Mouse (Mus musculus): ENCODE data around the gene Reg1. TPM values are rescaled to one million over a fixed set of nuclear protein-coding genes. Genes with fewer than 3 reads are reported as not detected.

Reg1 gene
- polyA plus RNA-seq, 1 experiment from 2014 or later: not detected

- H3K4me2 ChIP-seq: no peak overlapping the region
- no peak overlapping the region for H3K27ac ChIP-seq
- no peaks in the 10 kb centered on the region for H3K9me3 ChIP-seq
- H3K4me1 ChIP-seq (replicated peaks): no peaks in the 10 kb centered on the region
- 86% methylated on average over 3 of the region's 3 CpGs for WGBS
- no peak overlapping the region for H3K9ac ChIP-seq
- no peaks in the 10 kb centered on the region for H3K36me3 ChIP-seq
- no peak for ATAC-seq (ENCODE audit: low FRiP score)
- H3K4me3 ChIP-seq: no peak overlapping the region
- H3K27me3 ChIP-seq: no peaks in the 10 kb centered on the region
Measured at GRCm38 (mm10) chr6:78469287-78469686, 46.8 kb downstream of the Reg1 start.

Other genes starting within 250 kb of the Reg1 start
- gene Reg3b, start 52.1 kb upstream of the Reg1 start, polyA plus RNA-seq (2015; fragmentation: Nextera tagmentation; extraction: Ambion mirVana): 0.44 TPM in 1 of 2 replicates, not detected in the other
- gene Reg3d, start 43.8 kb upstream of the Reg1 start, polyA plus RNA-seq (2015; fragmentation: Nextera tagmentation; extraction: Ambion mirVana): not detected in 2 replicates
- not detected in 2 replicates for gene Reg3a, start 42.0 kb upstream of the Reg1 start, polyA plus RNA-seq (2015; fragmentation: Nextera tagmentation; extraction: Ambion mirVana)
- gene Reg2, start 27.1 kb upstream of the Reg1 start, polyA plus RNA-seq (2015; fragmentation: Nextera tagmentation; extraction: Ambion mirVana): not detected in 2 replicates
- not detected in 2 replicates for gene Reg3g, start 46.2 kb downstream of the Reg1 start, polyA plus RNA-seq (2015; fragmentation: Nextera tagmentation; extraction: Ambion mirVana)

Data from hindbrain, embryonic 13.5 days (tissue).